Mouse (Mus musculus) spleen, postnatal 36 days (tissue): ENCODE data around the gene Gm48552.

ENCODE experiments used
- DNase-seq, 2 experiments: peaks; one replicate each; pipeline ENCODE4 v3.0.0; 2022; ENCODE audit warnings: low spot score in 2 of 2, mixed read lengths in 1 of 2

The Gm48552 gene

GRCm38 (mm10) chr10:81388505-81389055, at the start of gene Gm48552:
Gene Gm48552 (plus strand): TSS chr10:81389005.
- DNase-seq: no peak

GRCm38 (mm10) chr10:81340551-81341332, 48.1 kb upstream of the Gm48552 start:
- DNase-seq: no peak

- DNase-seq: peak; percentile 56 to 66
Measured at GRCm38 (mm10) chr10:81341333-81341949, 47.4 kb upstream of the Gm48552 start.

- peak; percentile 53 to 64 for DNase-seq
Measured at GRCm38 (mm10) chr10:81342686-81343505, 45.9 kb upstream of the Gm48552 start, which contains the start of gene Gipc3. Gene Gipc3 (minus strand): TSS chr10:81343266.

- DNase-seq: peak in 1 of 2 experiments; percentile 55
Measured at GRCm38 (mm10) chr10:81344421-81345161, 44.2 kb upstream of the Gm48552 start.

- no peak for DNase-seq
Measured at GRCm38 (mm10) chr10:81345162-81345534, 43.7 kb upstream of the Gm48552 start.

GRCm38 (mm10) chr10:81346453-81347067, 42.2 kb upstream of the Gm48552 start:
- DNase-seq: peak; percentile 69 to 71

GRCm38 (mm10) chr10:81349146-81349545, 39.7 kb upstream of the Gm48552 start:
- DNase-seq: peak in 1 of 2 experiments; percentile 64

GRCm38 (mm10) chr10:81349961-81350350, 38.8 kb upstream of the Gm48552 start:
- no peak for DNase-seq

GRCm38 (mm10) chr10:81350351-81351063, 38.3 kb upstream of the Gm48552 start, which contains the start of gene Hmg20b:
Gene Hmg20b (minus strand): TSS chr10:81350480.
- DNase-seq: peak; percentile 99

GRCm38 (mm10) chr10:81351678-81352291, 37.0 kb upstream of the Gm48552 start:
- DNase-seq: peak; percentile 57 to 74

GRCm38 (mm10) chr10:81354738-81355477, 33.9 kb upstream of the Gm48552 start:
- no peak for DNase-seq

GRCm38 (mm10) chr10:81355533-81355932, 33.3 kb upstream of the Gm48552 start:
- no peak for DNase-seq

- peak; percentile 68 to 73 for DNase-seq
Measured at GRCm38 (mm10) chr10:81356352-81356990, 32.3 kb upstream of the Gm48552 start.

- peak; percentile 91 to 92 for DNase-seq
Measured at GRCm38 (mm10) chr10:81356991-81357844, 31.6 kb upstream of the Gm48552 start, which contains the start of gene Mfsd12. Gene Mfsd12 (plus strand): TSS chr10:81357491.

- DNase-seq: no peak
Measured at GRCm38 (mm10) chr10:81358209-81358608, 30.6 kb upstream of the Gm48552 start.

- no peak for DNase-seq
Measured at GRCm38 (mm10) chr10:81358841-81359240, 30.0 kb upstream of the Gm48552 start.
